In the genomic region with DNA sequence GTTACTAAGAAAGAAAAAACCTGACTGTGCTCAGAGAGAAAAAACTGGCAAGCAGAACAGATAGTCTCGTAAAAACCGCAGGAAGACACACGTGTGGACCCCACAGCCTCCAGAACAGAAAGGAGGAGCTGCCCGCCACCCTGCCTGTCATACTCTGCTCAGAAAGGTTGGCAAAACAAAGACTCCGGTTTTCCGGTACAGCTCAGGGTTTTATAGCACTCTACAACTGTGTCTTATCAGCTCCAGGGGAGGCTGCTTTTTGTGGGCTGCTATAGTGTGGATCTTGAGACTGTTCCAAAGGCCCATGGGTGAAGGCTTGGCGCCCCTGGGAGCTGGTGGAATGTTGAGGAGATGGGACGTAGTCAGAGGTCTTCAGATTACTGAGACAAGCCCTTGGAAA, we compare ENCODE assay signal across 26 mouse cellular contexts. TPM values are rescaled to one million over a fixed set of nuclear protein-coding genes. Genes with fewer than 3 reads are reported as not detected.
DNase-seq lines count a peak whose midpoint lies in the region; ATAC-seq and TF ChIP-seq lines count a peak whose summit lies in the region.
"Had no signal": no experiment of that assay in that cellular context is flagged by ENCODE, and none has a peak within 500 bp of the region (broad histone marks: within the 10 kb centered on the region; RNA-seq: fewer than 3 reads in every experiment).

No protein-coding gene starts in this region.

- H3K4me3 ChIP-seq in heart, embryonic 16.5 days (ENCODE audit: low read length) = no peak overlapping the region
- H3K4me3 ChIP-seq in thymus, adult 2 months (ENCODE audit: control insufficient read depth, insufficient read depth, low read length) = peak overlapping the region; percentile 12
- no peak overlapping the region for H3K4me3 ChIP-seq in forebrain, embryonic 14.5 days (ENCODE audit: low read depth, low read length)
- H3K4me3 ChIP-seq: heart, embryonic 10.5 days; limb, embryonic 15.5 days; midbrain, embryonic 13.5 days; stomach, embryonic 15.5 days had no signal

- no peaks in the 10 kb centered on the region for H3K36me3 ChIP-seq in heart, embryonic 16.5 days (ENCODE audit: control insufficient read depth, insufficient read depth)
- no peaks in the 10 kb centered on the region for H3K36me3 ChIP-seq in thymus, adult 2 months (ENCODE audit: control insufficient read depth, insufficient read depth, low read length)
- H3K36me3 ChIP-seq in forebrain, embryonic 14.5 days (ENCODE audit: control insufficient read depth, insufficient read depth, low read length) = no peaks in the 10 kb centered on the region
- H3K36me3 ChIP-seq: G1E; heart, embryonic 10.5 days; limb, embryonic 15.5 days; midbrain, embryonic 13.5 days; stomach, embryonic 15.5 days had no signal

- H3K27ac ChIP-seq in heart, embryonic 16.5 days (ENCODE audit: low read length) = peak overlapping the region; percentile 48; the same call in 1 of the 2 replicates
- peak overlapping the region; percentile 96 for H3K27ac ChIP-seq in thymus, adult 2 months (ENCODE audit: control insufficient read depth, insufficient read depth, low read length)
- H3K27ac ChIP-seq in forebrain, embryonic 14.5 days (ENCODE audit: low read depth, low read length) = no peak overlapping the region
- H3K27ac ChIP-seq: heart, embryonic 10.5 days; limb, embryonic 15.5 days; midbrain, embryonic 13.5 days; stomach, embryonic 15.5 days had no signal

- H3K27me3 ChIP-seq in heart, embryonic 16.5 days (ENCODE audit: control insufficient read depth, insufficient read depth, low read length) = no peaks in the 10 kb centered on the region
- no peaks in the 10 kb centered on the region for H3K27me3 ChIP-seq in thymus, adult 2 months (ENCODE audit: control insufficient read depth, insufficient read depth, low read length)
- no peaks in the 10 kb centered on the region for H3K27me3 ChIP-seq in forebrain, embryonic 14.5 days (replicated peaks; ENCODE audit: control insufficient read depth, insufficient read depth, low read length)
- H3K27me3 ChIP-seq: limb, embryonic 15.5 days; midbrain, embryonic 13.5 days; stomach, embryonic 15.5 days had no signal

- no peaks in the 10 kb centered on the region for H3K9me3 ChIP-seq in heart, embryonic 16.5 days (replicated peaks; ENCODE audit: control insufficient read depth, low read length)
- H3K9me3 ChIP-seq in forebrain, embryonic 14.5 days (replicated peaks; ENCODE audit: control insufficient read depth, low read length) = no peaks in the 10 kb centered on the region
- H3K9me3 ChIP-seq: G1E; heart, embryonic 10.5 days; limb, embryonic 15.5 days; midbrain, embryonic 13.5 days; stomach, embryonic 15.5 days had no signal

- WGBS in heart, embryonic 16.5 days = 45% methylated on average over 8 of the region's 8 CpGs
- WGBS in thymus, adult 2 months = 51% methylated on average over 8 of the region's 8 CpGs
- WGBS in forebrain, embryonic 14.5 days = 82% methylated on average over 8 of the region's 8 CpGs

- no peak overlapping the region for H3K9ac ChIP-seq in heart, embryonic 16.5 days (ENCODE audit: low read length)
- no peak overlapping the region for H3K9ac ChIP-seq in forebrain, embryonic 14.5 days (ENCODE audit: low read length)
- H3K9ac ChIP-seq: limb, embryonic 15.5 days; midbrain, embryonic 13.5 days; stomach, embryonic 15.5 days had no signal

- TF ChIP-seq POLR2A in thymus, adult 2 months (IDR thresholded peaks at IDR 0.05; ENCODE audit: control insufficient read depth, extremely low read depth, insufficient read depth, low read length, poor library complexity) = no peak

- no peak for TF ChIP-seq CTCF in thymus, adult 2 months (IDR thresholded peaks at IDR 0.05; ENCODE audit: borderline replicate concordance, control insufficient read depth, extremely low read depth, insufficient read depth, low read length, poor library complexity)

- peak; percentile 74 for ATAC-seq in heart, embryonic 16.5 days (replicated peaks; ENCODE audit: extremely low read depth, insufficient read depth, low FRiP score)
- ATAC-seq in common myeloid progenitor, adult 5-6 weeks (replicated peaks; ENCODE audit: low read depth, poor library complexity, severe bottlenecking) = peak; percentile 16; the same call in 1 of the 2 replicates
- no peak for ATAC-seq in forebrain, embryonic 14.5 days
- ATAC-seq: hindbrain, embryonic 16.5 days; lung, postnatal 0 days; midbrain, embryonic 13.5 days had no signal

- no peak overlapping the region; the same call in 1 of the 2 replicates for H3K4me2 ChIP-seq in heart, embryonic 16.5 days (ENCODE audit: low read depth, low read length)
- no peak overlapping the region for H3K4me2 ChIP-seq in forebrain, embryonic 14.5 days (ENCODE audit: low read length)
- H3K4me2 ChIP-seq: limb, embryonic 15.5 days; midbrain, embryonic 13.5 days; stomach, embryonic 15.5 days had no signal

- intact Hi-C loops in gastrocnemius, postnatal 36 days (cut with DNase I) = no loop called here

- DNase-seq in heart, adult 8-10 months (ENCODE audit: low spot score) = no peak
- peak; percentile 57 for DNase-seq in thymus, adult 2 months
- DNase-seq in gastrocnemius, postnatal 36 days = no peak
- DNase-seq in gastrocnemius, adult 18-20 months (ENCODE audit: low spot score) = no peak
- no peak for DNase-seq in forebrain, embryonic 14.5 days (ENCODE audit: low spot score)
- DNase-seq: adrenal gland, postnatal 36 days; cerebellum, adult 11-12 months; cerebellum, postnatal 14 days; kidney, adult 11 months had no signal

- no peaks in the 10 kb centered on the region; the same call in 1 of the 2 replicates for H3K4me1 ChIP-seq in heart, embryonic 16.5 days (ENCODE audit: control insufficient read depth, insufficient read depth, low read length)
- peaks cover 38% of the 10 kb centered on the region for H3K4me1 ChIP-seq in thymus, adult 2 months (replicated peaks; ENCODE audit: control insufficient read depth, insufficient read depth, low read length)
- H3K4me1 ChIP-seq in forebrain, embryonic 14.5 days (ENCODE audit: control insufficient read depth, insufficient read depth, low read length) = no peaks in the 10 kb centered on the region
- H3K4me1 ChIP-seq: midbrain, embryonic 13.5 days; stomach, embryonic 15.5 days had no signal

RNA-seq across cellular contexts. Expression of a gene that starts 9.4 kb away (rescaled TPM):
- polyA plus RNA-seq in heart, embryonic 16.5 days (2015; fragmentation: Nextera tagmentation; extraction: Ambion mirVana) = 0.09 and 0.53 TPM in 2 replicates
- total RNA-seq in heart, adult 8-10 months (2022) = not detected
- not detected in 2 replicates for total RNA-seq in common myeloid progenitor, adult 5-6 weeks (2017)
- 9.6 and 10.3 TPM in 2 replicates for polyA plus RNA-seq in thymus, adult 2 months (2012; rRNA removed)
- total RNA-seq in gastrocnemius, postnatal 36 days (2021) = not detected
- total RNA-seq in gastrocnemius, adult 18-20 months (2021) = not detected
- 0.07 and 0.13 TPM in 2 replicates for polyA plus RNA-seq in forebrain, embryonic 14.5 days (2014; fragmentation: Nextera tagmentation; extraction: Ambion mirVana)
- total RNA-seq: G1E; gastrocnemius, adult 8-10 months; hematopoietic stem cell, adult 5-6 weeks; layer of hippocampus, postnatal 14 days; left cerebral cortex, postnatal 14 days had no signal
- polyA plus RNA-seq: forebrain, embryonic 11.5 days; G1E; heart, embryonic 10.5 days; hindbrain, embryonic 16.5 days; kidney, embryonic 16.5 days; limb, embryonic 15.5 days; liver, embryonic 16.5 days; lung, postnatal 0 days; midbrain, embryonic 13.5 days; neural tube, embryonic 14.5 days; stomach, embryonic 15.5 days had no signal

RNA-seq across cellular contexts. Expression of a gene that starts 43.0 kb away (rescaled TPM):
- 19.2 and 19.6 TPM in 2 replicates for polyA plus RNA-seq in heart, embryonic 16.5 days (2015; fragmentation: Nextera tagmentation; extraction: Ambion mirVana)
- 10 to 100 TPM; 14.2 to 18.1 (median 15.5) TPM for total RNA-seq in heart, adult 8-10 months (2022)
- 30.9 and 31.8 TPM in 2 replicates for total RNA-seq in common myeloid progenitor, adult 5-6 weeks (2017)
- 93.3 and 102 TPM in 2 replicates for polyA plus RNA-seq in thymus, adult 2 months (2012; rRNA removed)
- 1 to 10 TPM; 7.6 to 8.2 TPM for total RNA-seq in gastrocnemius, postnatal 36 days (2021)
- total RNA-seq in gastrocnemius, adult 18-20 months (2021) = 10 to 100 TPM in 1 of 2 experiments, 1 to 10 TPM in 1; 8.9 to 10.1 TPM
- polyA plus RNA-seq in forebrain, embryonic 14.5 days (2014; fragmentation: Nextera tagmentation; extraction: Ambion mirVana) = 6.7 and 7.6 TPM in 2 replicates
